Mouse (Mus musculus): ENCODE measurements around the gene AU040320.

Gene AU040320

GRCm38 (mm10) chr4:126750046-126750683 is 3.2 kb upstream of the AU040320 start:
- no peak for DNase-seq (ENCODE audit: low read depth, low spot score)

GRCm38 (mm10) chr4:126750863-126751555 is 2.3 kb upstream of the AU040320 start:
- DNase-seq (ENCODE audit: low read depth, low spot score), result no peak

- no peak for DNase-seq (ENCODE audit: low read depth, low spot score)
Observed at GRCm38 (mm10) chr4:126751556-126752023, 1.8 kb upstream of the AU040320 start.

- DNase-seq (ENCODE audit: low read depth, low spot score), result peak; percentile 47
Observed at GRCm38 (mm10) chr4:126752024-126752607, 1.2 kb upstream of the AU040320 start.

GRCm38 (mm10) chr4:126752608-126753141 is 669 bp upstream of the AU040320 start:
- DNase-seq (ENCODE audit: low read depth, low spot score), result no peak

GRCm38 (mm10) chr4:126754231-126754611 is 877 bp downstream of the AU040320 start:
- DNase-seq (ENCODE audit: low read depth, low spot score), result no peak

- DNase-seq (ENCODE audit: low read depth, low spot score), result no peak
Observed at GRCm38 (mm10) chr4:126754736-126755374, 1.5 kb downstream of the AU040320 start.

- DNase-seq (ENCODE audit: low read depth, low spot score), result no peak
Observed at GRCm38 (mm10) chr4:126756766-126757165, 3.4 kb downstream of the AU040320 start.

- DNase-seq (ENCODE audit: low read depth, low spot score), result no peak
Observed at GRCm38 (mm10) chr4:126758299-126758698, 5.0 kb downstream of the AU040320 start.

GRCm38 (mm10) chr4:126759435-126759834 is 6.1 kb downstream of the AU040320 start:
- DNase-seq (ENCODE audit: low read depth, low spot score), result no peak

- DNase-seq (ENCODE audit: low read depth, low spot score), result no peak
Observed at GRCm38 (mm10) chr4:126762586-126763359, 9.4 kb downstream of the AU040320 start.

GRCm38 (mm10) chr4:126763483-126763882 is 10.1 kb downstream of the AU040320 start:
- DNase-seq (ENCODE audit: low read depth, low spot score), result no peak

- no peak for DNase-seq (ENCODE audit: low read depth, low spot score)
Observed at GRCm38 (mm10) chr4:126769800-126770563, 16.6 kb downstream of the AU040320 start.

- DNase-seq (ENCODE audit: low read depth, low spot score), result no peak
Observed at GRCm38 (mm10) chr4:126770831-126771230, 17.5 kb downstream of the AU040320 start.

- no peak for DNase-seq (ENCODE audit: low read depth, low spot score)
Observed at GRCm38 (mm10) chr4:126773871-126774270, 20.5 kb downstream of the AU040320 start.

- no peak for DNase-seq (ENCODE audit: low read depth, low spot score)
Observed at GRCm38 (mm10) chr4:126775182-126775581, 21.8 kb downstream of the AU040320 start.

- no peak for DNase-seq (ENCODE audit: low read depth, low spot score)
Observed at GRCm38 (mm10) chr4:126779148-126779581, 25.8 kb downstream of the AU040320 start.

- DNase-seq (ENCODE audit: low read depth, low spot score), result no peak
Observed at GRCm38 (mm10) chr4:126779826-126780775, 26.8 kb downstream of the AU040320 start.

GRCm38 (mm10) chr4:126781871-126782270 is 28.5 kb downstream of the AU040320 start:
- DNase-seq (ENCODE audit: low read depth, low spot score), result no peak
